Mouse (Mus musculus) C2C12 (cell line): ENCODE measurements around the gene Lypd6b.

ENCODE experiments used
- CTCF ChIP-seq: IDR thresholded peaks from one replicate; pipeline ENCODE4 v1.5.1; 2011; ENCODE audit not compliant: control insufficient read depth, insufficient read depth, insufficient read length
- MYOG ChIP-seq: IDR thresholded peaks from one replicate; pipeline ENCODE4 v1.6.1; 2011; ENCODE audit not compliant: control insufficient read depth, insufficient read length; ENCODE audit errors: extremely low read depth

DNA sequence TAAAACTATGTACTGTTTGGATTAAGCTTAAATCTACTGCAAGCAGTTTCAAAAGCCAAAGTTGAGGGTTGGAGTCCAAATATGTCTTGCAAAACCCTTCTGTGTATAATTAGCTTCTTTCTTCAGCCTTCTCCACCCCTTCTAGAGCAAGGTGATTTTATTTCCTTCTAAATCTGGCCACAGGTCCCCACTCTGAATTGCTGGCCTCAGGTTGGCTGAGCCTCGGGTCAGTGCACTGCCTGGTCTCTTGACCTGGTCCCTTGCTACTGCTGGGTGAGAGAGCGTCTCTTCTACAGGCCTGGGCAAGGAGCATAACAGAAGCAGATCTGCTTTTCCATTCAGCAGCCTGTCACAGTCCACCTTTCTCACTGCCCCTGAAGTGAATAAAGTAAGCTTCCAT, 18.6 kb upstream of the Lypd6b start:
- TF ChIP-seq CTCF (no peak), MYOG (no peak)
